Mouse (Mus musculus): ENCODE measurements around the gene Aoc2. TPM values are rescaled to one million over a fixed set of nuclear protein-coding genes. Genes with fewer than 3 reads are reported as not detected.

Gene Aoc2
- polyA plus RNA-seq (2014; fragmentation: Illumina TruSeq; extraction: RNeasy Lipid Tissue Mini Kit (QIAGEN cat#74804); ENCODE audit: low read depth, low replicate concordance), result not detected

DNA sequence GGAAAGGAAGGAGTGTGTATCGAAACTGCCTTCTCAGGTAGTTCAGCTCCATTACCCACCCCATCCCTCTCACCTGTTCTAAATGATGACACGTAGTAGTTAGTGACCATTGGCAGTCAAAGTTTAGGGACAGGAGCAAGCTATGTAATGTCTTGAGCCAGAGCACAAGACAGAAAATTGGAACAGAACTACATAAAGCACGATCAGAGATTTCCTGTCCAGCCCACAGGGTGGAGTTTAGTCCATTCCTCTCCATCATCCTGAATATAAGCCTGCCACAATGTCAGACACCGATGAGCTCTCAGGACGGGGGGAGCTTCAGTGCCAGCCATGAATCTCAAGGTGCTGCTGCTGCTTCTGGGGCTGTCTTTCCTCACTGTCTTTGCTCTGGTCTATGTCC is at the start of gene Aoc2:
Gene Aoc2, plus strand, starts transcription at position 301 of the 400 bp plus-strand sequence.

DNA sequence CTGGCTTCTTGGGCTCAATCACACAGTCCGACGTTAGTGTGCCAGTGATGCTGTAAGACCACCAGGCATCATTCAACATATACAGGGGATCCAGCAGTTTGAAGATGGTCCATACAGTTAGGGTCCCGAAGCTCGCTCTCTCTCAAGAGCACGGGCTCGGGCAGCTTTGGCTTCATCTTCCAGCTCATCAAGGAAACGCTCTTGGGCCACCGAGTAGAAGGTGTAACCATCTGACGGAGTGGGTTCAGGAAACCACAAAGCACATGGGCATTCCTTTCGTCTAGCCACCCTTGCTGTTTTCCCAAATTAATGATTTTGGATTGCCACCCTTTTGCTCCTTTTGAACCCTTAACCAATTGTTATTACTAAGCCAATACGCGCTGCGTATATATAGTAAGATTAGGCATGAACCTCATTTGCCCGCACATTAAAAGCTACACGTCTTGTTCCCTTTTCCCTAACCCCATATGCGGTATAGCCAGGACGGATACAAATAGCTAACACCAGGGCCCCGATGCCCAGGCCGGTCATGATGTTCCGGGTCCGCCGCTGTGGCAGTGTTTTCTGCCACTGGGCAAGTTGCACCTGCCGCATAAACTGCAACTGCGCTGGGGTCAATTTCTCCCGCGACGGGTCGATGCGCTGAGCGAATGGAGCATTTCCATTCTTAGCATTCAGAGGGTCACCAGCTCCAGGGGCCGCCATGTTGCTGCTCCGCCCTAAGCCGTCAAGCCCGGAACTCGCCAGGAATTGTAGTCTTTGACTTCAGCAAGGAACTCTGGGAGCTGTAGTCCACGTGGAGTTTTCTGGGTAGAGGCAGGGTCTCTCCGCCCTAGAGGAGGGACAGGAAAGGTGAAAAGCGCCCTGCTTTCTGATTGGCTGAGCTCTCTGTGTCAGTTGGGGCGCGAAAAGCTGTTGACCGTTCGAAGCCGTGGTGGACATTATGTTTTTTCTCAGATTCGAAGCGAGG is 46.4 kb upstream of the Aoc2 start, which contains the start of the genes Cntd1 and Coa3:
Gene Cntd1, plus strand, starts transcription at position 790 of the 970 bp plus-strand sequence.
Gene Coa3, minus strand, starts transcription at position 892 of the 970 bp plus-strand sequence.

DNA sequence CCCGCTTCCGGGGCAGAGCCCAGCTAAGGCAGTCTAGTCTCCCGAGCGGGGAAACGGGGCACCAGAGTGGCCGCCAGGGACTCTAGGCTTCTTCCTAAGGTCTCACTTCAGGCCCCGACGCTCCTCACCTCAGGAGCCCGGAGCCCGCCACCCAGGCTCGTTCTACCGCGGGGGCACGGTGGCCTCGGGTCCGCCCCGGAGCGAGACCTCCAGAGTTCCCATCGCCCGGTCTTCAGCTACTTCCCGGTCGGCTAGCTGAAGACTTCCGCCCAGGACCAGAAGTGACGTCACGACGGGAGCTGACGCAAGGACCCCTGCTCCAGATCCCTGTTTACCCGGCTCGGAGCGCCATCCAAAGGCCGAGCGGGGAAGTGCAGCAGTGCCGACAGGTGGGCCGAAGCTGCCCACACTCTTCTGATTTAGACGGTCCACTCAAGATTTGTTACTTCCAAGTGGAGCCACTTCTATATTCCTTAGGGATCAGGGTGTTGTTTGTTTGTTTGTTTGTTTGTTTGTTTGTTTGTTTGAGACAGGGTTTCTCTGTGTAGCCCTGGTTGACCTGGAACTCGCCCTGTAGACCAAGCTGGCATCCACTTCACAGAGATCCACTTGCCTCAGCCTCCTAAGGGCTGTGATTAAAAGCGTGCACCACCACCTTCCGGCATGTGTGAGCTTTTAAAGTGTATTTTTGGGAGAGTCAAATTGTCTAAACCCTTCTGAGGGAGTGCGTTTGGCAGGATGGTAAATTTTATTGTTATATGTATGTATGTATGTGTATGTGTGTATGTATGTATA is 22.7 kb upstream of the Aoc2 start, which contains the start of gene Becn1:
Gene Becn1, minus strand, starts transcription at position 283 of the 795 bp plus-strand sequence.

DNA sequence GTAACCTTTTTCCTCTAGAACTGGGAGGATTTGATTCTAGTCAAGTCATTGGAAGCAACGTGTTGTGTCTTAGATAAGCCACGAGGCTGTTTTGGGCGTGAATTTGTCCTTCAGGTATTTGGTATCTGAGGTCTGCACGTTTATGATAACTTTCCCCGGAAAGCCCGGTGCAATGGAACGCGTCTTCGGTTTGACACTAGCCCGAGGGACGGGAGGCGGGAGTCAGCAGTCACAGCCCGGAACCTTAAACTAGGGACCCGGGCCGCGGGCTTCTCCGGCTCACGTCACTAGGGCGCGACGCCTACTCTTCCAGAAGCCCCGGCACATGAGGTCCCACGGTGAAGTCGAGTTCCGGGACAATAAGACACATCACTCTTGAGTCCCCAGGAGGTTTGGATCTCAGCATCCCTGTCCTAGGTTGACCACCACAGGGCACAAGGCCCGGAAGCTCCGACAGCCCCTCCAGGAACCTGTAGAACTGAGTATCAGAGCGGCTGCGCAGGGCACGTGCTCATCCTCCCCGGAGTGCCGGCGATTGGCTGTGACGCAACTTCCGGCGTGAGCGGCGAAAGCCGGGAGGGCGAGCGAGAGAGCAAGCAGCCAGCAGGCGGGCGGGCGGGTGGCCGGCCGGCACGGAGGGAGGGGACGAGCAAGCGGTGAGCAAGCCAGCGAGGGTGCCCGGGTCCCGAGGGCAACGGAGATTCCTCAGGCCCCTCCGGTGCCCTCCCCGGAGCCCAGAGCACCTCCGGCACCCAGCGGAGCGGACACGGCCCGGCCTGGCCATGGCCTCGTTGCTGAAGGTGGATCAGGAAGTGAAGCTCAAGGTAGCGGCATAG is 9.0 kb upstream of the Aoc2 start, which contains the start of gene Psme3:
Gene Psme3, plus strand, starts transcription at position 549 of the 836 bp plus-strand sequence.

DNA sequence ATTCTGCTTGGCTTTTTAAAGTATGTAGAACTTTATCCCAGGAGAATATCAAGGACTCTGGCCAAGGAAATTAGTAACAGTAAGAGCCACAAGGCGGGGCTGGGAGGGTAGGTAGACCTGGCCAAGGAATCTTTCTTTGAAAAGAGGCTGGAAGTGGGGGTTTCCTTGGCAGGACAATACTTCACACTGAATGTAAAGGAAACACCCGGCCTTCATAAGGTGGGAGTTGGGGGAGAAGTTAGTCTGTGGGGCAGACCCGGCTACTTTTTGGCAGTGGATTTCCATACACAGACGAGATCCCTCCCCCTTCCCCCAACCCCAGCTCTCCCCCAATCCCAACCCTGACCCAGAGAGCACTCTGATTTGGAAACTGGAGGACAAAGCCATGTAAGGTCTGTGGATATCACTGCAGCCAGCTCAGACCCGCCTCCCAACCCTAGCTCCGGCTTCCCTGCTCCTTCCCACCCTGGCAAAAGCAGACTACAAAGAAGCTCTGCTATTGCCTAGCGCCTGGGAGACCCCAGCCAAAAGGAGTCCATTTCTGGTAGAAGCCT is 5.6 kb downstream of the Aoc2 start, which contains the start of gene Aoc3:
Gene Aoc3, plus strand, starts transcription at position 235 of the 554 bp plus-strand sequence.

DNA sequence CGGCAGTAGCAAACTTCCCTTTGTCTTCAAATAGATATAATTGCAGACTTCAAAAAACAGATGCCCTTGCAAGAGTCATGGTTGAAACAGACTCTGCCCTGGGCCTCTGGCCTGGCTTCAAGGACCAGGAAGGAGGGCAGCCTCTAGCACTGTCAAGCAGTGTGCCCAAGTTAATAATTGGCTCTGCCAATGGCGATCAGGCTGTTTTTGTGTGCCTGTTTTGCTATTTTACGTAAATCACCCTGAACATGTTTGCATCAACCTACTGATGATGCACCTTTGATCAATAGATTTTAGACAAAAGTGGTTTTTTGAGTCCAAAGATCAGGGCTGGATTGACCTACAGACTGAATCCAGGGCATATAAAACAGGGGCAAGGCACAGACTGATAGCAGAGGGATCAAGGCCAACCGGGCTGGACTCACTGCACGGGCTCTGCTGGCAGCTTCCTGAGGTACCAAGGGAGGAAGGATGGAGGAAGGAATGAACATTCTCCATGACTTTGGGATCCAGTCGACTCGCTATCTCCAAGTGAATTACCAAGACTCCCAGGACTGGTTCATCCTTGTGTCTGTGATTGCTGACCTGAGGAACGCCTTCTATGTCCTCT is 42.6 kb downstream of the Aoc2 start, which contains the start of gene G6pc:
Gene G6pc, plus strand, starts transcription at position 236 of the 610 bp plus-strand sequence.

Other genes starting within 250 kb of the Aoc2 start
- gene Hsd17b1, start 246.7 kb upstream of the Aoc2 start, polyA plus RNA-seq (2014; fragmentation: Illumina TruSeq; extraction: RNeasy Lipid Tissue Mini Kit (QIAGEN cat#74804); ENCODE audit: low read depth, low replicate concordance), result not detected
- 5.5 TPM for gene Coasy, start 242.5 kb upstream of the Aoc2 start, polyA plus RNA-seq (2014; fragmentation: Illumina TruSeq; extraction: RNeasy Lipid Tissue Mini Kit (QIAGEN cat#74804); ENCODE audit: low read depth, low replicate concordance)
- gene Mlx, start 237.8 kb upstream of the Aoc2 start, polyA plus RNA-seq (2014; fragmentation: Illumina TruSeq; extraction: RNeasy Lipid Tissue Mini Kit (QIAGEN cat#74804); ENCODE audit: low read depth, low replicate concordance), result 51.7 TPM
- gene Psmc3ip, start 229.6 kb upstream of the Aoc2 start, polyA plus RNA-seq (2014; fragmentation: Illumina TruSeq; extraction: RNeasy Lipid Tissue Mini Kit (QIAGEN cat#74804); ENCODE audit: low read depth, low replicate concordance), result 4.3 TPM
- 40.1 TPM for gene Retreg3, start 205.2 kb upstream of the Aoc2 start, polyA plus RNA-seq (2014; fragmentation: Illumina TruSeq; extraction: RNeasy Lipid Tissue Mini Kit (QIAGEN cat#74804); ENCODE audit: low read depth, low replicate concordance)
- gene Tubg1, start 205.1 kb upstream of the Aoc2 start, polyA plus RNA-seq (2014; fragmentation: Illumina TruSeq; extraction: RNeasy Lipid Tissue Mini Kit (QIAGEN cat#74804); ENCODE audit: low read depth, low replicate concordance), result 3.0 TPM
- gene Tubg2, start 169.2 kb upstream of the Aoc2 start, polyA plus RNA-seq (2014; fragmentation: Illumina TruSeq; extraction: RNeasy Lipid Tissue Mini Kit (QIAGEN cat#74804); ENCODE audit: low read depth, low replicate concordance), result not detected
- gene Cntnap1, start 154.5 kb upstream of the Aoc2 start, polyA plus RNA-seq (2014; fragmentation: Illumina TruSeq; extraction: RNeasy Lipid Tissue Mini Kit (QIAGEN cat#74804); ENCODE audit: low read depth, low replicate concordance), result 0.17 TPM
- not detected for gene Plekhh3, start 153.7 kb upstream of the Aoc2 start, polyA plus RNA-seq (2014; fragmentation: Illumina TruSeq; extraction: RNeasy Lipid Tissue Mini Kit (QIAGEN cat#74804); ENCODE audit: low read depth, low replicate concordance)
- gene Ccr10, start 149.6 kb upstream of the Aoc2 start, polyA plus RNA-seq (2014; fragmentation: Illumina TruSeq; extraction: RNeasy Lipid Tissue Mini Kit (QIAGEN cat#74804); ENCODE audit: low read depth, low replicate concordance), result not detected
- 26.1 TPM for gene Ezh1, start 98.6 kb upstream of the Aoc2 start, polyA plus RNA-seq (2014; fragmentation: Illumina TruSeq; extraction: RNeasy Lipid Tissue Mini Kit (QIAGEN cat#74804); ENCODE audit: low read depth, low replicate concordance)
- gene Ramp2, start 79.0 kb upstream of the Aoc2 start, polyA plus RNA-seq (2014; fragmentation: Illumina TruSeq; extraction: RNeasy Lipid Tissue Mini Kit (QIAGEN cat#74804); ENCODE audit: low read depth, low replicate concordance), result 6.6 TPM
- 99.3 TPM for gene Vps25, start 71.4 kb upstream of the Aoc2 start, polyA plus RNA-seq (2014; fragmentation: Illumina TruSeq; extraction: RNeasy Lipid Tissue Mini Kit (QIAGEN cat#74804); ENCODE audit: low read depth, low replicate concordance)
- not detected for gene Wnk4, start 64.5 kb upstream of the Aoc2 start, polyA plus RNA-seq (2014; fragmentation: Illumina TruSeq; extraction: RNeasy Lipid Tissue Mini Kit (QIAGEN cat#74804); ENCODE audit: low read depth, low replicate concordance)
- 0.35 TPM for gene Cntd1, start 46.1 kb upstream of the Aoc2 start, polyA plus RNA-seq (2014; fragmentation: Illumina TruSeq; extraction: RNeasy Lipid Tissue Mini Kit (QIAGEN cat#74804); ENCODE audit: low read depth, low replicate concordance)
- gene Coa3, start 45.9 kb upstream of the Aoc2 start, polyA plus RNA-seq (2014; fragmentation: Illumina TruSeq; extraction: RNeasy Lipid Tissue Mini Kit (QIAGEN cat#74804); ENCODE audit: low read depth, low replicate concordance), result 5.0 TPM
- gene Becn1, start 22.8 kb upstream of the Aoc2 start, polyA plus RNA-seq (2014; fragmentation: Illumina TruSeq; extraction: RNeasy Lipid Tissue Mini Kit (QIAGEN cat#74804); ENCODE audit: low read depth, low replicate concordance), result 112 TPM
- 268 TPM for gene Psme3, start 8.8 kb upstream of the Aoc2 start, polyA plus RNA-seq (2014; fragmentation: Illumina TruSeq; extraction: RNeasy Lipid Tissue Mini Kit (QIAGEN cat#74804); ENCODE audit: low read depth, low replicate concordance)
- 22.7 TPM for gene Aoc3, start 5.5 kb downstream of the Aoc2 start, polyA plus RNA-seq (2014; fragmentation: Illumina TruSeq; extraction: RNeasy Lipid Tissue Mini Kit (QIAGEN cat#74804); ENCODE audit: low read depth, low replicate concordance)
- gene G6pc, start 42.5 kb downstream of the Aoc2 start, polyA plus RNA-seq (2014; fragmentation: Illumina TruSeq; extraction: RNeasy Lipid Tissue Mini Kit (QIAGEN cat#74804); ENCODE audit: low read depth, low replicate concordance), result 0.47 TPM
- 8.6 TPM for gene Aarsd1, start 92.6 kb downstream of the Aoc2 start, polyA plus RNA-seq (2014; fragmentation: Illumina TruSeq; extraction: RNeasy Lipid Tissue Mini Kit (QIAGEN cat#74804); ENCODE audit: low read depth, low replicate concordance)
- gene Gm27029, start 99.7 kb downstream of the Aoc2 start, polyA plus RNA-seq (2014; fragmentation: Illumina TruSeq; extraction: RNeasy Lipid Tissue Mini Kit (QIAGEN cat#74804); ENCODE audit: low read depth, low replicate concordance), result not detected
- 5.1 TPM for gene Rundc1, start 100.0 kb downstream of the Aoc2 start, polyA plus RNA-seq (2014; fragmentation: Illumina TruSeq; extraction: RNeasy Lipid Tissue Mini Kit (QIAGEN cat#74804); ENCODE audit: low read depth, low replicate concordance)
- gene Ptges3l, start 100.3 kb downstream of the Aoc2 start, polyA plus RNA-seq (2014; fragmentation: Illumina TruSeq; extraction: RNeasy Lipid Tissue Mini Kit (QIAGEN cat#74804); ENCODE audit: low read depth, low replicate concordance), result 2.7 TPM
- gene Rpl27, start 117.2 kb downstream of the Aoc2 start, polyA plus RNA-seq (2014; fragmentation: Illumina TruSeq; extraction: RNeasy Lipid Tissue Mini Kit (QIAGEN cat#74804); ENCODE audit: low read depth, low replicate concordance), result 55.5 TPM
- gene Ifi35, start 123.3 kb downstream of the Aoc2 start, polyA plus RNA-seq (2014; fragmentation: Illumina TruSeq; extraction: RNeasy Lipid Tissue Mini Kit (QIAGEN cat#74804); ENCODE audit: low read depth, low replicate concordance), result 3.5 TPM
- 6.2 TPM for gene Rnd2, start 139.9 kb downstream of the Aoc2 start, polyA plus RNA-seq (2014; fragmentation: Illumina TruSeq; extraction: RNeasy Lipid Tissue Mini Kit (QIAGEN cat#74804); ENCODE audit: low read depth, low replicate concordance)
- gene Vat1, start 141.2 kb downstream of the Aoc2 start, polyA plus RNA-seq (2014; fragmentation: Illumina TruSeq; extraction: RNeasy Lipid Tissue Mini Kit (QIAGEN cat#74804); ENCODE audit: low read depth, low replicate concordance), result 5.2 TPM
- 3.9 TPM for gene Brca1, start 226.9 kb downstream of the Aoc2 start, polyA plus RNA-seq (2014; fragmentation: Illumina TruSeq; extraction: RNeasy Lipid Tissue Mini Kit (QIAGEN cat#74804); ENCODE audit: low read depth, low replicate concordance)
- gene Nbr1, start 227.1 kb downstream of the Aoc2 start, polyA plus RNA-seq (2014; fragmentation: Illumina TruSeq; extraction: RNeasy Lipid Tissue Mini Kit (QIAGEN cat#74804); ENCODE audit: low read depth, low replicate concordance), result 196 TPM